Mouse (Mus musculus) midbrain, embryonic 14.5 days (tissue): ENCODE data around the gene Ccar1. TPM values are rescaled to one million over a fixed set of nuclear protein-coding genes. Genes with fewer than 3 reads are reported as not detected.

Experiments used
- ATAC-seq: fragments of 200-750 bp; cut with Nextera tagmentation; 2 replicates; pipeline ENCODE4 v1.8.0; 2017; ENCODE audit warnings: moderate number of reproducible peaks, moderate library complexity; ENCODE audit not compliant: low FRiP score, low TSS enrichment
- DNase-seq: peaks from one replicate; pipeline ENCODE4 v3.0.0-alpha.2; 2015
- H3K27ac ChIP-seq: fragments of 300-500 bp; sonication (generic); replicated peaks from 2 replicates; pipeline ENCODE4 v1.5.1; 2014; ENCODE audit warnings: mild to moderate bottlenecking, low read depth, low read length, moderate library complexity
- H3K27me3 ChIP-seq: fragments of 300-500 bp; sonication (generic); 2 replicates; pipeline ENCODE4 v1.6.1; 2014; ENCODE audit warnings: low read length, control low read depth, mixed read lengths; ENCODE audit not compliant: control insufficient read depth, insufficient read depth
- H3K36me3 ChIP-seq: fragments of 300-500 bp; sonication (generic); 2 replicates; pipeline ENCODE4 v1.6.1; 2014; ENCODE audit warnings: low read length, control low read depth; ENCODE audit not compliant: control insufficient read depth, insufficient read depth
- H3K4me1 ChIP-seq: fragments of 300-500 bp; sonication (generic); 2 replicates; pipeline ENCODE4 v1.6.1; 2014; ENCODE audit warnings: mild to moderate bottlenecking, antibody characterized with exemption, low read length, control low read depth; ENCODE audit not compliant: control insufficient read depth, insufficient read depth
- H3K4me2 ChIP-seq: fragments of 300-500 bp; sonication (generic); 2 replicates; pipeline ENCODE4 v1.6.1; 2014; ENCODE audit warnings: mild to moderate bottlenecking, low read length, moderate library complexity
- H3K4me3 ChIP-seq: fragments of 300-500 bp; sonication (generic); replicated peaks from 2 replicates; pipeline ENCODE4 v1.5.1; 2014; ENCODE audit warnings: low read depth, low read length
- H3K9ac ChIP-seq: fragments of 300-500 bp; sonication (generic); replicated peaks from 2 replicates; pipeline ENCODE4 v1.6.1; 2014; ENCODE audit warnings: mild to moderate bottlenecking, low read length, moderate library complexity
- H3K9me3 ChIP-seq: fragments of 300-500 bp; sonication (generic); 2 replicates; pipeline ENCODE4 v1.6.1; 2016; ENCODE audit warnings: low read length, control low read depth, mixed read lengths; ENCODE audit not compliant: control insufficient read depth
- WGBS: fragments of 180-500 bp; shearing (Covaris S2); extraction: QIAGEN DNeasy Blood & Tissue Kit; methylation state at CpG from one replicate; pipeline ENCODE4 v1.1.7; 2014; 5-methylcytosine and 5-hydroxymethylcytosine counted together
- polyA plus RNA-seq: library from polyadenylated mRNA; unstranded; fragments of >200 nt; fragmentation: Nextera tagmentation; extraction: Ambion mirVana; gene quantifications from 2 replicates; pipeline ENCODE4 v1.2.1, GENCODE M21; 2014

Ccar1 gene
- polyA plus RNA-seq, 1 experiment from 2014 or later = 116 TPM

DNA sequence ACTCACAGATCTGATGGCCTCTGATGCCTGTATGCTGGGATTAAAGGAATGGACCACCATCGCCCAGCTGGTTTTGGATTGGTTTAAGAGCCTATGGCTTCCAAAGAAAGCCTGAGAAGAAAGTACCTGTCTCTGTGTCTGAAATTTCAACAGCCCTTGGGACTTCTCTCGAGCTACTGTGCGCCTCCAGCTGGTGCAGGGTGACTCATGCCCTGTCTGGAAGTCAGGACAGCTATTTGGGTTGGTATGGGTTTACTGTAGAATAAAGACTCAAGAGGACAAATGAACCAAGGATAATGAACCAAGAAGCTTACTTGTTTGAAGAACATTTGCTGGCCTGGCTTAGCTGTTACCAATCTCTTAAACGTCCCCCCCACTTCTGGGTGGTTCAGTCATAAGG is 88.5 kb downstream of the Ccar1 start:
- no peak overlapping the region for H3K4me2 ChIP-seq

DNA sequence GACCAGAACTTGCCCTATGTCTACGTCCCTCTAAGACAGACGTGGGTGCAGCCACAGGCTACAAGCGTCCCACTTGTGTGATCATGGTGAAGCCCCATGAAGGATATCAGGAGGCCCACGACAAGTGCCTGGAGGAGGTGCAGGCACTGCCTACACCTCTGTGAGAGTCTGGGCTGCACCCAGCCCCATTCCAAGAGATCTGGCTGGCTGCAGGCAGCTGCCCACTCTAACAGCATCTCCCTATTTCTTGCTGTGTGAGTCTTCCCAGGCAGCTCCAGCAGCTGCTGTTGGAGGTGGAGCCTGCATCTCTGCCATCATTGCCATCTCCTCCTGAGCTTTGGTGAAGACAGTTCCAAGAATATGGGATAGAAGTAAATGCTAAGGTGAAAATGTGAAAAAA is 89.7 kb downstream of the Ccar1 start:
- Histone ChIP-seq H3K9me3 (no peaks in the 10 kb centered on the region), H3K4me3 (no peak overlapping the region), H3K4me2 (no peak overlapping the region), H3K9ac (no peak overlapping the region), H3K36me3 (no peaks in the 10 kb centered on the region), H3K4me1 (no peaks in the 10 kb centered on the region), H3K27ac (no peak overlapping the region), H3K27me3 (no peaks in the 10 kb centered on the region)
- no peak for ATAC-seq
- no peak for DNase-seq
- 86% methylated on average over 4 of the region's 4 CpGs for WGBS

More for the DNA sequence above, 88.5 kb downstream of the Ccar1 start:
- no peaks in the 10 kb centered on the region for H3K4me1 ChIP-seq
- H3K36me3 ChIP-seq = no peaks in the 10 kb centered on the region
- no peak overlapping the region for H3K4me3 ChIP-seq
- ATAC-seq (no peak), DNase-seq (no peak)
- H3K27me3 ChIP-seq = no peaks in the 10 kb centered on the region
- H3K27ac ChIP-seq = no peak overlapping the region
- H3K9me3 ChIP-seq = no peaks in the 10 kb centered on the region
- no peak overlapping the region for H3K9ac ChIP-seq
- 84% methylated on average over 4 of the region's 4 CpGs for WGBS

Other genes starting within 250 kb of the Ccar1 start
- gene Kif1bp, start 213.8 kb downstream of the Ccar1 start, polyA plus RNA-seq = 75.3 and 85.3 TPM in 2 replicates
- 16.8 and 23.7 TPM in 2 replicates for gene Ddx21, start 190.0 kb downstream of the Ccar1 start, polyA plus RNA-seq
- 81.5 and 103 TPM in 2 replicates for gene Ddx50, start 141.1 kb downstream of the Ccar1 start, polyA plus RNA-seq
- 2.7 and 2.9 TPM in 2 replicates for gene Stox1, start 66.2 kb downstream of the Ccar1 start, polyA plus RNA-seq
- gene Tet1, start 116.7 kb upstream of the Ccar1 start, polyA plus RNA-seq = 35.9 and 44.3 TPM in 2 replicates
- gene Slc25a16, start 128.3 kb upstream of the Ccar1 start, polyA plus RNA-seq = 15.3 and 17.9 TPM in 2 replicates
- gene Dna2, start 154.7 kb upstream of the Ccar1 start, polyA plus RNA-seq = 3.2 and 5.8 TPM in 2 replicates
- gene Rufy2, start 187.9 kb upstream of the Ccar1 start, polyA plus RNA-seq = 59.9 and 60.3 TPM in 2 replicates
- gene Hnrnph3, start 231.9 kb upstream of the Ccar1 start, polyA plus RNA-seq = 101 TPM in 2 replicates
- 0.79 and 0.89 TPM in 2 replicates for gene Pbld2, start 232.0 kb upstream of the Ccar1 start, polyA plus RNA-seq